Mouse (Mus musculus) gastrocnemius, adult 8-10 months (tissue): ENCODE results near the gene Dnah2. TPM values are rescaled to one million over a fixed set of nuclear protein-coding genes. Genes with fewer than 3 reads are reported as not detected.
A peak's percentile ranks its signal among the peaks of the same experiment; 100 is the strongest.
"Not testable (repeated sequence)": the region's sequence is repeated elsewhere in the genome, so short reads cannot be mapped to it uniquely, and the experiment has no call there.

ENCODE experiments used
- DNase-seq, 2 experiments: peaks; one replicate each; pipeline ENCODE4 v3.0.0; 2022; ENCODE audit warnings: low spot score in 2 of 2
- total RNA-seq, 4 experiments: library from RNA; stranded (reverse); gene quantifications; 2 replicates each; pipeline ENCODE4 v1.2.4; 2022

Gene Dnah2
- total RNA-seq, 4 experiments from 2014 or later, result 0.02 to 0.68 (median 0.05) TPM; not detected in 1

DNA sequence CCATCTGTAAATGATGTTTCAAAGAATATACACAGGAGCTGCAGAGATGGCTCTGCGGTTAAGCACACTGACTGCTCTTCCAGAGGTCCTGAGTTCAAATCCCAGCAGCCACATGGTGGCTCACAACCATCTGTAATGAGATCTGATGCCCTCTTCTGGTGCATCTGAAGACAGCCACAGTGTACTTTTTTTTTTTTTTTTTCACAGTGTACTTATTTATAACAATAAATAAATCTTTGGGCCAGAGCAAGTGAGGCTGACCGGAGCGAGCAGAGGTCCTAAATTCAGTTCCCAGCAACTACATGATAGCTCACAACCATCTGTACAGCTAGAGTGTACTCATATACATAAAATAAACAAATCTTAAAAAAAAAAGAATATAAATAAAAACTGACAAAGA lies 18.6 kb downstream of the Dnah2 start:
- DNase-seq, result not testable (repeated sequence)

DNA sequence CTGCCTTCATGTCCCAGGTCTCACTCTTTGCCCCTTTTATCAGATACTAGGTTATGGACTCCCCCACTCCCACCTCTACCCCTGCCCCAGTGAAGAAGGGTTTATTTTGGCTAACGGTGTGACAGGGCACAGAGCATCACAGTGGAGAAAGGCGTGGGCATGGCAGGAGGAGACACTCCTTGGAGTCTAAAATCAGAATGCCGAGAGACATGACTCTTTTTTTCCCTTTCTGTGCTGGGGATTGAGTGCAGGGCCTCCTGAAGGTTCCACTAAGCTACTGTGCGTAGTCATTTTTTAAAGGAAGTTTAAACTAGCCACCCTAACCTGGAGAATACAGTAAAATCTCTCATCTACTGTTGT lies 20.9 kb downstream of the Dnah2 start:
- DNase-seq, result no peak

DNA sequence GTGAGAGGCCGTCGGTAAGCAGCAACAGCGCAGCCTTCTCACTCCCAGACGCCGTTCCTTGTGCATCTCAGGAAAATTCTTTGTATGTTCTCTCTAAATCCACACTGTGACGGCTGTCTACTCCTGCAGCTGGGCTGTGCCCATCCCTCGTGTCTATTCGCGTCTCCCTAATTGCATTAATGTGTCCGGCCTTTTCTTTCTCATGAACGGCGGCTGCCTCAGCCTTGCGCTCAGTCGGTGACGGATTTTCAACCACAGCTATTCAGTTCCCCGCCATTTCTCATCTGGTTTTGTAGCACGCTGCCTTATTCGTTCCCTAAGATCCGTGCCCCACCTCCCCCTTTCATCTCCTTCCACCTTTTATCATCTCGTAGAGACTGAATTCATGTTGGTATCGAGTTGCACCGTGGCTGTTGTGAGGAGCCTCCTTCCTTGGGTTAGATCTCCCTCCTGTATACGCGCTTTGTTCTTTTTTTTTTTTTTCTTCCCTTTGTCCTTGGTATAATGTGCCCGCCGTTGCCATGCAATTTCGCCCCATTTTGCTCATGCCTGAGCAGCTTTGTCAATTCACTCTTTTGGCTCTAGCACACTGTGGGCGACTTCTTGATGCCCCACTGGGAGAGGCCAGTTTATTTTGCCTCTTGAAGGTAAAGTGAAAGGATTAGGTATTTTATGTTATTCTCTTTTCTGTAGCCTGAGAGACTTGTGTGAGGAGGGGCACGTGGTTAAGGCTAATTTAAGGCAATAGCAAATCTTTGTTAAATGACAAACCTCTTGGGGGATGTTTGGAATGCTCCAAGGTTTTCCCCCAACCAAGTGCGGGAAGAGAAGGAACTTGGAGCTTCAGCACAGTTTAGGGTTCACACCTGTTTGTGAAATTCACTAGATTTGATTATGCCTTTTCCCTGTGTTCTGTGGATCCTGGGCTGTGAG lies 21.5 kb downstream of the Dnah2 start:
- no peak for DNase-seq

DNA sequence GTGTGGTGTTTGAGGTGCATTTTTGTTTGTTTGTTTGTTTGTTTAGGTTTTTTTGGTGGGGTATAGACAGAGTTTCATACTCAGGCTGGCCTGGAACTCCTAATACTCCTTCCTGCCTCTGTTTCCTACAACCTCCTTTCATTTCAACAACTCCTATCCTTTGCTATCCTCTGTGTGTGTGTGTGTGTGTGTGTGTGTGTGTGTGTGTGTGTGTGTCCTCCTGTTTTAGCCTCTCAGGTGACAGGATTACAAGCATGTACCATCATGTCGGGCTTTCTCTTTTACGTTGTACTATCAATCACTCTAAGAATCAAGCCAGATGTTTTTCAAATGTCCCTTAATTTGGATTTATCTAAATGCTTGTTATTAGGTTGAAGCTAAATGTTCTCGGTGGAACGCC lies 22.3 kb downstream of the Dnah2 start:
- DNase-seq, result no peak

DNA sequence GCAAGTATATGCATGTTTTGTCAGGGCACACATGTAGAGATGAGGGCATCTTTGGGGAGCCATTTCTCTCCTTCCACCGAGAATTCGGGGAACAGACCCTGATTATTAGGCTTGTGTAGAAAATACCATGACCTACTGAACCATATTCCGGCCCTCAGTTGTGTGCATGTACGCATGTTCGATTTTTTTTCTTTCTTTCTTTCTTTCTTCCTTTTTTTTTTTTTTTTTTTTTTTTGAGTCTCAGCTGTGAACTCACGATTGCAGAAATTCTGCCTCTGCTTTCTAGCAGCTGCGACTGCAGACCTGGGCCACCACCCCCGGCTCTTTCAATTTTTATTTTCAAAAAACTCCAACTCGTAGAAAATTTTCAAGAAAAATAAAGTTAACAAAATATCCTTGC lies 23.2 kb downstream of the Dnah2 start:
- DNase-seq, result no peak

DNA sequence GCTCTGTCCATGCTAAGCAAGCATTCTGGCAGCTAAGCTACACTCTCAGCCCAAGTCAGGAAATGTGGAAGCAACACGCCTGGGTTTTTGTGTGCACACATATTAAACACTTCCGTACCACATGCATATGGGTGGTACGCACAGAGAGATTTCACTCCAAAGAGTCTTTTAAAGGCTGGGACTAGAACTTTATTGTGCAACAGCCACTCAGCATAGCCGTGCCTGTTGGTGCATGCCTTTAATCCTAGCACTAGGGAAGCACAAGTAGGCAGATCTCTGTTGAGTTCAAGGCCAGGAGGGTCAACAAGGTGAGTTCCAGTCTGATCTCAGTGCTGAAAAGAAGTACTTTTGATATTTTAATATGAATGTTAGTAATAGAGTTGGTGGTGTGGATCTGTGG lies 25.3 kb downstream of the Dnah2 start:
- DNase-seq, result no peak

DNA sequence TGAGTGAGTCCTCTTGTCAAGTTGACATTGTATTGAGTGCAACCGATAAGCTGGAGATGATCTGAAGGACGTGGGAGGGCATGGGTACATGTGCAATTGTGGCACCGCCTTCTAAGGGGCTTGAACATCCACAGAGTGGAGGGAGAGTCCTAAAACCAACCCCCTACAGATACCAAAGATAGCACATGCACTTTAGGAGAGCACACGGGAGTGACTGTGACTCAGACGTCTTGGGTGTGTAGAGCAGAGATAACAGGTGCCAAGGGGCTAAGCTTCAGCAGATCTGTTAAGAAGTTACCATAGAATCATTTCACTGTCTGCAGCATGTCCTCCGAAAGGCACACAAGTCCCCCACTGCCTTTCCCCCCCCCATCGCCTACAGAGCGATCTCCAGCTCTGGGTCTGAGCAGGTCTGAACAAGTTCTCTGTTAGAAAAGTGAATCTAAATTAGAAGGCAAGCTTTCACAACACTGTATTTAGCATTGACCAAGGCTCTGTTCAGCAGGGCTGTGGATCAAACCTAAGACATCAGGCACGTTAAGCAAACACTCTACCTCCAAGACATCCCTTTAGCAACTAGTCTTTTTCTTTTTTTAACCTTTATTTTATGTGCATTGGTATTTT lies 27.3 kb downstream of the Dnah2 start:
- DNase-seq, result no peak

DNA sequence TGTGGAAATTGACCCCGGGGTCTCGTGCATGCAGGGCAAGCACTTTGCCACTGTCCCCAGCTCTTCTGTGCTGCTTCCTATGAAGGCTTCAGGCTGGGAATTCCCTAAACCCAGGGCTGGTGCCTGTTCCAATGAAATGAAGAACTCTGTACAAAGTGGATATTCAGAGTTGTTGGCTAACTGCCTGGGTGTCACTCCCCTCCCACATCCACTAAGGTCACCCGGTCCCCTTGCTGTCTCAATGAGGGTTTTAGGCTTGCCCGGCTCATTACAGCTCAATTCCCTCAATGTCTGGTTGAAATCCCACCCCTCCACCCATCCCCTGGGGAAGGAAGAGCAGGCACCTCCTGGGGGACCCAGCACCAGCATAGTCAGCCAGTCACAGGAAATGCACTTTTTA lies 28.9 kb downstream of the Dnah2 start:
- DNase-seq, result no peak

DNA sequence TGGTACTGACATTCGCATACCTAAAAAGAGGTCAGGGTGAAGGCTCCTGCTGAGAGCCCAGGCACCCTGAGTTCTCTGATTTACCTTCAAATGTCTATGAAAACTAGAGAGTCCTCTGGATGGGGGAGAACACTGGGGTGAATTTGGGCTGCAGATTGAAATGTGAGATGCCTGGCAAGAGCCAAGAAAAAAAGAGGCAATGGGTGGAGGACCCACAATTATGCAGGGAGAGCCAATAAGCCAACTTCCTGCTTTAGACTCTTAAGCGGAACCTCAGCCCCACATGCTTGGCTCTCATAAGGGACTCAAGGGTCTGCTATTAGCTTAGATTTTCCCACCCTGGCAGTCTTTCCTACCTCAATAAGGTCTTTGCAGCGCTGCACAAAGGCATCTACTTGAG lies 32.2 kb downstream of the Dnah2 start:
- DNase-seq, result no peak

DNA sequence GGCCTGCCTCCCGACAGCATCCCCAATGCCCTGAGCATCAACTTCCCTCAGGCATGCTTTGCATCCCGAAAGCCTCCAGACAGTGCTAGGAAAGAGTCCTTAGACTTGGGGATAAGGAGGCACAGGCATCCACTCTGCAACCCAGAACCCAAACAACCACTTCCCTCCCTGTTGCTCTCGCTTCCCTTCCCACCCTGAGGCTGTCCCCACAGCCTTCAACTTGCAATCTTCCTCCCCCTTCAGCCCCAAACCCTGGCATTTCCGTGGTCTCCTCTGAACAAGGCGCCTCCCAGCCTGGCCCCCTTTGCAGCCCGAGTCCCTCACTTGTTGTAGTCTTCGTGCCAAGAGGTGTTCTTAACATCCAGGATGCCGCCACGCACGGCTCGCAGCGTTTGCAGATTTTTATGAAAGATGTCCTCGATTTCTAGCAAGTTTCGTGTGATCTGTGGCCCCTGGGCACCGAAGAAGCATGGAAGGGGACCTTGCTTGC lies 32.7 kb downstream of the Dnah2 start:
- DNase-seq, result no peak

DNA sequence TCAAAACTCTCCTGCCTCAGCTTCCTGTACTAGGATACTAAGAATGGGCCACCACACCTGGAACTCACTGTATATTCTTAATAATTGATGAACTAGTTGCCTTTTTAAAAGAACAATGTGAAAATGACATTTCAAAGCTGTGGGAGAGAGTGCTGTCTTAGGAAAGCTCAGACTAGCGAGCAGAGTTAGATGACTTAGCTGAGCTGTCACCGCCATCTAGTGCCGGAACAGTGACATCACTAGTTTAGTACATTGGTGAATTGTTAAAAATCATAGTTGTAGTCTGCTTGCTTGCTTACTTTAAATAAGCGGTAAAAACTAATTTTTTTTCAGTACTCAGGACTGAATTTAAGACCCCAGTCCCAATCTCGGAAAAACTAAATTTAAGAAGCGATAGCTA lies 35.1 kb downstream of the Dnah2 start:
- DNase-seq, result no peak

DNA sequence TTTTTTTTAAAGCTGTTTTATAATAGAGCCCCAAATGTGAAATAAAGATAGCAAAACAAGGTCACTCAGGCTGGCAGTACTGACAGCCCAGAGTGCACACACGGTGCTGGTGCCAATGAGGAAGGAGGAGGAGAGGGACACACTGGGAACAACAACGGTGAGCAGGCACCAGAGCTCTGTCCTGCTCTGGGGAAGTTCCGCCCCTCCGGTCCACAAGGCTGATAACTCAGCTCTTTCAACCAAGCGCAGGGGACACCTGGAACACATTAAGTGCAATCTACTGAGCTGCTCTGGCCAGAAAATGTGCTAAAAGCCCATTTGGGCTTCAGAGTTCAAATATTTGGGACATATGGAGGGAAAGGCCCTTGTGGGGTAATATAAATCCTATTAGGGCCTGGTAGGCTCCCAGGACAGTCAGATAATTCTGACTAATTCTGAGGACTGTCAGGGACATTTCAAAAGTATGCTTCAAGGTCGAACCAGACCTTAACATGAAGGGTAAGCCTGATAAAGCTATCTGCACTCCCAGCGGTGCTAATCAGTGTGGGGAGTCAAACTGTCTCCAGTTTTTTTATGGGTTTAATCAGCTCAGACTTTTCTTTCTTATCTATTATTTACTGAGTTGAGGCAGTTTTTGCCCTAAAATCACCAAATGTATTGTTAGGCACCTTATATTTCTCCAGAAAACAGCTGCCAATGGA lies 38.0 kb downstream of the Dnah2 start:
- DNase-seq, result no peak

DNA sequence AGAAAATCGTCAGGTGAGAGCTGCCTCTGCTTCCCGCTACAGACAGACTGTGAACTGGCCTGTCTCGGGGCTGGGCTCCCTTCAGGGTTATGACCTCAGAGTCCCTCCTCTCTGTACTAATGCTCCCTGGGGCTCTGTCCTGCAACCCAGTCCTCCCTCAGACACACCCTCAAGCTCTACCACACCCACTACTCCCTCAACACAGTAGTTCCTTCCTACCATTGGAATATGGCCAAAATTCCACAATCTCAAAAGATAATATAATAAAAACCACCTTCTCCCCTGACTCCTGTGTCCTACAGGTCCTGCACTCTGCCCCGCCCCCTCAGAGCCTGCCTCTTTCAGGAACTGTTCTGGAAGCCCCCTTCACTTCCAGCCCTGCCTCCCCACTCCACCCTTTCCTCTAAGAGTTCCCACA lies 45.0 kb downstream of the Dnah2 start:
- peak in 1 of 2 experiments; percentile 31 for DNase-seq

DNA sequence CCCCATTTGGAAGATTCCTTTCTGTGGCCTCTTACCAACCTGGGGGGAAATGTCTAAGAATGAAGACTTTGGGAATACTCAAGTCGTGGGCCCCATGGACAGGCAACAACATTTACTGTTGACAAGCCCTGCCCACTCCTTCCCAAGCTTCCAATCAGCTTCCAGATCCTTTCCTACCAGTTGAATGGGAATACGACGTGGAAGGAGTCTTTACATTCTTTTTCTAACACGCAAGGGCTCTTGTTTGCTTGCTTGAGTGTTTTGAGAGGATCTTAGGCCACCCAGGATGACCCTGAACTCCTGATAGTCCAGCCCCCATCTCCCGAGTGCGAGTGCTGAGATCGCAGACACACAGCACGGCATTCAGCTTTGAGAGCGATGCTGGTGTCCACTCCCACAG lies 47.4 kb downstream of the Dnah2 start:
- no peak for DNase-seq

DNA sequence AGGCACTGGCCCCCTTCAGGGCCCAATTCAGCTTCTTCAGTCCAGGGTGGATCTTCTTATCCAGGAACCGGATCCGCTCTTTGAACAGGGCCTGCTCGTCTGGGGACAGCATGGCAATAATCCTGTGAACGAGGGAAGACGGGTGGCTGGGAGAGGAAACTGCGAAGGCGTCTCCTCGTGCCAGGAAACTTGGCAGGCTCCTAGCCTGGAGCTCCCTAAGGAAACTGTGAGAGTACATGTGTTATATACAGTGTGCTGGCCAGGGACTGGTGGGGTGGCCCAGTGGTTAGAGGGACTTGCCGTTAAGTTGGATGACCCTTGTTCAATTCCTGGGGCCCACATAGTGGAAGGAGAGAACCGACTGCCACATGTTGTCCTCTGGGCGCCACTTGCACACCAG lies 49.8 kb downstream of the Dnah2 start:
- DNase-seq, result no peak

DNA sequence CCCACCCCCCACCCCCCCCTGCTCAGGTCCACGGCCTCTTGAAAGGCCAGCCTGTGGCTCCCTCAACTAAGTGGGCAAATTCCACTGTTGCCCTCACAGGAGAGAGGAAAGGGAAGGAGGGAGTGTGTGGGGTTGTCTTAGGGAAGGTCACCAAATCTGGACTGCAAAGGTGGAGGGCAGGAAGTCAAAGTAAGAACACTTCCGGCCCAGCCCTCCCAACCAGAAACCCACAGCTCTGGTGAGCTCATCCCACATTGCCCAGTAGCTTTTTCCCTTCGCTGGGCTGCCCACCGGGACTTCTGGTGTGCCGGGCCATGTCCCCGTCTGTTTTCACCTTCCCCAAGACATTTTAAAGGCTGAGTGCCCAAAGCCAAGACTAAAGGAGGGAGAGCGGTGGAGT lies 57.2 kb downstream of the Dnah2 start:
- DNase-seq, result no peak

DNA sequence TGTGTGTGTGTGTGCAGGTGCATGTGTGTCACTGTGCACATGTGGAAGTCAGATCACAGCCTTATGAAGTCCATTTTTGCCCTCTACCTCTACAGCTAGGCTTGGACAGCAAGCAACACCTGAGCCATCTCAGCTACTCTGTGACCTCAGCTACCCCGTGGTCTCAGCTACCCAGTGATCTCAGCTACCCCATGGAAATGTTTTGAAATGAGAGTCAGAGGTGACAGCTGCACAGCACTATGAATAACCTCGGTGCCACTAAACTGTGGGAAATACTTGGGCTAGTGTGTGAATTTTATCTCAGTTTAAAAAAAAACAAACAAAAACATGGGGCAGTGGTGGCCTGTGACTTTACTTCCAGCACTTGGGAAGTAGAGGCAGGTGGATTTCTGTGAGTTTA lies 58.0 kb downstream of the Dnah2 start:
- no peak for DNase-seq

DNA sequence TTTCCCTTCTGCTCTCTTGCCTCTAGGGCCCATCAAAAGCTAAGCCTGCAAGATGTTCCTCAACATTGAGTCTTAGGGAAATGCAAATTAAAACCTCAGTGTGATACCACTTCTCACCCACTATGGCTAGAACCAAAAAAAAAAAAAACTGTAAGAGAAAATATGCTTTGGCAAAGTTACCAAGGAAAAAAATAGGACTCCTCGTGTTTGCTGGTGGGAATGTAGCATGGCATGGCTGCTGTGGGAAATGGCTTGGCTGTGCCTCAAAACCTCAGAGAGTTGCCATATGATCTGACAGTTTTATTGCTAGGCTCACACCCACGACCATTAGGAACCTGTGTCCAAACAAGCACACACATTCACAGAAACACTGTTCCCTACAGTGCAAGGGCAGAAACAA lies 61.4 kb downstream of the Dnah2 start:
- no peak for DNase-seq

DNA sequence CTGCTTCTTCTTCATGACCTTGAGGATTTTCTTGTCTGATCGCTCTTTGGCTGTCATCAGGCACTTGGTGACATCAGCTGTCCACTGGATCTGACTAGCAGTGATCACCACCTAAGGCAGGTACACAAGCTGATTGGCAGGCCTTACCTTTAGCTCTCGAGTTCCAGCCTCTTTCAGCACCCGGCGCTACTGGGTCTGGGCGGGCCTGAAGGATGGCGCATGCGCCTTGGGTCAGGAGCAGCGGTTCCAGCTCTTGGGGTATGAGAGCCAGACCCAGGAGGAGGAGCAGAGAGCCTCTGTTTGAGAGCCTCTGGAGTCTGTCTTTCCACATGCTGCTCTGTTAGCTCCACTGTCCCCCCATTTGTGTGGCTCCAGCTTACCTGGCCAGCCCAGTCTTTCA lies 71.3 kb downstream of the Dnah2 start:
- no peak for DNase-seq

DNA sequence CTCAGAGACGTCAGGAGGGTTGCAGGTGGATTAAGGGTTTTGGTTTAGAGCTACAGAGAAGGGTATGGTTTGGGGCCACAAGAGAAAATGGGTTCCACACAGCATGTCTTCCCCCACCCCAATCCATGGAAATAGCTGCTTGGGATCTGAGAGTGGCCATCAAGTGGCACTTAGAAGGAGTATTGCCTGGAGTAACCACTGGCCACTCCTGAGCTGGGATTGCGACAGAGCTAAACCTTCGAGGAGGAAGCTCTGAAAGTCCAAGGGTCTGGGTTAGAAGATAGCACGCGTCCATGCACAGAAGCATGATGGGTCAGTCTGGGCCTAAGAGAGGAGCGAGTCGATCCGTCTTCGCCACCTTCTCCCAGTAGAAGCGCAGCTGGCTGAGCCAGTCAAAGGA lies 72.1 kb downstream of the Dnah2 start:
- no peak for DNase-seq

DNA sequence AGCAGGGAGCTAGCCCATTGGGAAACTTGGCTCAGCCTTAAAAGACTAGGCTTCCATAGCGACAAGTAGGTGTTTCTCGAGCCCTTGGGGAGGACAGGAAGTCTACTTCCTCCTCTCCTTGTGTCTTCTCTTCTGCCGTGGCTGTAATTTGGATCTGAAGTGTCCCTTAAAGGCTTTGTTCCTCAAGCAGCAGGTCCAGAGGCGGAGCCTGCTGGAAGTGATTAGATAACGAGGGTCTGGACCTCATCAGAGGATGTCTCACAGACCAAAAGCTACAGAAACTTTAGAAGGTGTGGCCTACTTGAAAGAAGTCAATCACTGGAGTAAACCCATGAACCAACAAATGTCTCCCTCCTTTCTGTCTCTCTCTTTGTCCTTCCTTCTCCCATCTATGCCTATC lies 74.2 kb downstream of the Dnah2 start:
- no peak for DNase-seq

DNA sequence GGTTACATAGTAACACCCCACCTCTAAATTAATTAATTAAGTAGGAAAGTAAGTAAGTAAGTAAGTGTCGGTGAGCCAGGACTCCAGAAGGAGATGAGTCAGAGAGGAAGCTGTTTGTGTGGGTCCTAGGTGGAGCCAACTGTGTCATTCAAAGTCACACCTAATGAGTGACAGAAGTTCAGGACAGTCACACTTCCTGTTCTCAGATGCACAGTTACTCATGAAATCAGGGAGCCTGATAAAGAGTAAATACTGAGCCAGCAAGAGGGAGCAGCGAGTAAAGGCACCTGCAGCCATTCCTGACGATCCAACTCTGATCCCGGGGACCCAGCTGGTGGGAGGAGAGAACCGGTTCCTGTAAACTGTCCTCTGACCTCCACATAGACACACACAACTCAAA lies 76.2 kb downstream of the Dnah2 start:
- no peak for DNase-seq
